Comparison of ENCODE assay signal across 8 mouse cellular contexts in the genomic region with DNA sequence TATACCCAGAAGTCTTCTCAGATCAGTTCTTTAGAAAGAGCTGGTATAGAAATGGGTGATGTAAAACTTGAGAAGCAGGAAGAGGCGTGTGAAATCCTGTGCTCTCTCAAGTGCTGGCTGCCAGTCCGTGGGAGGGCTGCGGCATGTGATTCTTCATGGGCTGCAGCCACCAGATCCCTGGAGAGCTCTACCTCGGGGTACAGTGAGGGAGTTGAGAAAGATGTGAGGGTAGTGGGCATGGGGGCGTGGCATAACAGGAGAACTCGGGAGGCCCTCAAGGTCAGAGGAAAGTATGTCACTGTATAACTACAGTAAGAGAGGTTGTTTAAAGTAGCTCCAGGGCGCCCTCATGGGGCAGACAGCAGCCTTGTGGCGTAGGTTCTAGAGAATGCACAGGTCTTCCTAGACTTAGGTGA. TPM values are rescaled to one million over a fixed set of nuclear protein-coding genes. Genes with fewer than 3 reads are reported as not detected.
DNase-seq lines count a peak whose midpoint lies in the region; ATAC-seq lines count a peak whose summit lies in the region.

No protein-coding gene starts in this region.

- H3K4me3 ChIP-seq in embryonic facial prominence, embryonic 10.5 days, result no peak overlapping the region
- H3K4me3 ChIP-seq in liver, embryonic 13.5 days (replicated peaks), result no peak overlapping the region

- no peaks in the 10 kb centered on the region; the same call in 1 of the 2 replicates for H3K4me1 ChIP-seq in embryonic facial prominence, embryonic 10.5 days
- peaks cover 51% of the 10 kb centered on the region for H3K4me1 ChIP-seq in liver, embryonic 13.5 days (replicated peaks)

- 39% methylated on average over 8 of the region's 8 CpGs for WGBS in embryonic facial prominence, embryonic 10.5 days
- 38% methylated on average over 8 of the region's 8 CpGs for WGBS in liver, embryonic 13.5 days (ENCODE audit: insufficient replicate concordance)

- H3K27me3 ChIP-seq in embryonic facial prominence, embryonic 10.5 days (replicated peaks; ENCODE audit: low read depth, poor library complexity, severe bottlenecking), result no peaks in the 10 kb centered on the region; the same call in 1 of the 2 replicates
- H3K27me3 ChIP-seq in liver, embryonic 13.5 days, result no peaks in the 10 kb centered on the region; the same call in 1 of the 2 replicates

- no peaks in the 10 kb centered on the region for H3K9me3 ChIP-seq in embryonic facial prominence, embryonic 10.5 days
- H3K9me3 ChIP-seq in liver, embryonic 13.5 days (replicated peaks), result no peaks in the 10 kb centered on the region

- DNase-seq in layer of hippocampus, adult 11-12 months (ENCODE audit: low spot score), result peak; percentile 71
- DNase-seq in layer of hippocampus, postnatal 36 days, result no peak
- DNase-seq in Muller cell, postnatal 12 days (ENCODE audit: inconsistent ontology term), result peak; percentile 34
- peak; percentile 36 for DNase-seq in embryonic facial prominence, embryonic 10.5 days (ENCODE audit: low spot score)
- DNase-seq in kidney, adult 18-20 months, result peak; percentile 65
- no peak for DNase-seq in liver, embryonic 13.5 days
- peak; percentile 60 for DNase-seq in right cerebral cortex, postnatal 14 days

- peaks cover 15% of the 10 kb centered on the region for H3K36me3 ChIP-seq in embryonic facial prominence, embryonic 10.5 days (replicated peaks)
- H3K36me3 ChIP-seq in liver, embryonic 13.5 days, result peaks cover 40% of the 10 kb centered on the region

- H3K4me2 ChIP-seq in liver, embryonic 13.5 days, result no peak overlapping the region

- peak; percentile 43 for ATAC-seq in liver, embryonic 13.5 days (ENCODE audit: low read depth)
- ATAC-seq in erythroblast, adult 5-6 weeks (replicated peaks; ENCODE audit: low FRiP score, poor library complexity, severe bottlenecking), result no peak

- no peak overlapping the region for H3K9ac ChIP-seq in liver, embryonic 13.5 days

- H3K27ac ChIP-seq in embryonic facial prominence, embryonic 10.5 days (replicated peaks), result no peak overlapping the region
- no peak overlapping the region for H3K27ac ChIP-seq in liver, embryonic 13.5 days

RNA-seq across cellular contexts. Expression of a gene that starts 10.4 kb away (rescaled TPM):
- 10 to 100 TPM; 37.7 to 41.3 TPM for total RNA-seq in layer of hippocampus, postnatal 36 days (2021)
- polyA plus RNA-seq in embryonic facial prominence, embryonic 10.5 days (2016; fragmentation: Nextera tagmentation; extraction: Ambion mirVana), result 0.18 and 0.25 TPM in 2 replicates
- polyA plus RNA-seq in liver, embryonic 13.5 days (2015; fragmentation: Nextera tagmentation; extraction: Ambion mirVana), result not detected in 2 replicates
- total RNA-seq in erythroblast, adult 5-6 weeks (2015; ENCODE audit: low replicate concordance), result not detected in 2 replicates
- total RNA-seq in erythroblast, adult 5-6 weeks (2017; ENCODE audit: low replicate concordance), result not detected in 2 replicates

RNA-seq across cellular contexts. Expression of a gene that starts 20.2 kb away (rescaled TPM):
- total RNA-seq in layer of hippocampus, postnatal 36 days (2021), result 1 to 10 TPM; 6.0 to 7.3 TPM
- 3.1 and 3.7 TPM in 2 replicates for polyA plus RNA-seq in embryonic facial prominence, embryonic 10.5 days (2016; fragmentation: Nextera tagmentation; extraction: Ambion mirVana)
- 9.3 and 10.8 TPM in 2 replicates for polyA plus RNA-seq in liver, embryonic 13.5 days (2015; fragmentation: Nextera tagmentation; extraction: Ambion mirVana)
- total RNA-seq in erythroblast, adult 5-6 weeks (2015; ENCODE audit: low replicate concordance), result 9.4 and 13.8 TPM in 2 replicates
- 7.8 and 13.9 TPM in 2 replicates for total RNA-seq in erythroblast, adult 5-6 weeks (2017; ENCODE audit: low replicate concordance)

RNA-seq across cellular contexts. Expression of a gene that starts 47.9 kb away (rescaled TPM):
- 10 to 100 TPM; 29.5 to 30.5 TPM for total RNA-seq in layer of hippocampus, postnatal 36 days (2021)
- polyA plus RNA-seq in embryonic facial prominence, embryonic 10.5 days (2016; fragmentation: Nextera tagmentation; extraction: Ambion mirVana), result 22.9 and 24.0 TPM in 2 replicates
- polyA plus RNA-seq in liver, embryonic 13.5 days (2015; fragmentation: Nextera tagmentation; extraction: Ambion mirVana), result 11.5 and 12.5 TPM in 2 replicates
- total RNA-seq in erythroblast, adult 5-6 weeks (2015; ENCODE audit: low replicate concordance), result 1.3 TPM in 1 of 2 replicates, not detected in the other
- 0.26 and 2.5 TPM in 2 replicates for total RNA-seq in erythroblast, adult 5-6 weeks (2017; ENCODE audit: low replicate concordance)

Comparison
In these comparisons a context has a peak if more than half of its experiments do, and no peak if none do; other contexts are left out.
1. DNase-seq: peak in layer of hippocampus, adult 11-12 months (single experiment), Muller cell, postnatal 12 days (single experiment), embryonic facial prominence, embryonic 10.5 days (single experiment), kidney, adult 18-20 months (single experiment) and right cerebral cortex, postnatal 14 days (single experiment); none in layer of hippocampus, postnatal 36 days (0 of 2) and liver, embryonic 13.5 days (single experiment).
2. RNA of a gene that starts 10.4 kb away (total RNA-seq): 37.7 to 41.3 TPM in layer of hippocampus, postnatal 36 days; not detected in erythroblast, adult 5-6 weeks; every median in the first group is over 10 times any median in the second.
3. RNA of a gene that starts 47.9 kb away (total RNA-seq): 29.5 to 30.5 TPM in layer of hippocampus, postnatal 36 days; 0.26 to 2.5 TPM in erythroblast, adult 5-6 weeks; every median in the first group is over 4 times any median in the second.